In genomic region chr3:146521652-146522020, GRCm38 (mm10) we compare ENCODE assay signal across 8 mouse cellular contexts. TPM values are rescaled to one million over a fixed set of nuclear protein-coding genes. Genes with fewer than 3 reads are reported as not detected.
DNase-seq lines count a peak whose midpoint lies in the region; ATAC-seq and TF ChIP-seq lines count a peak whose summit lies in the region.

No protein-coding gene starts in this region.

- TF ChIP-seq POLR2A in myocyte (IDR thresholded peaks at IDR 0.05; ENCODE audit: insufficient read length, low read depth): no peak

- peak overlapping the region; percentile 74 for H3K4me3 ChIP-seq in lung, embryonic 14.5 days (ENCODE audit: low read depth, low read length)
- peak overlapping the region; percentile 90 for H3K4me3 ChIP-seq in embryonic facial prominence, embryonic 10.5 days
- H3K4me3 ChIP-seq in myocyte: peak overlapping the region; percentile 73

- peaks cover 25% of the 10 kb centered on the region for H3K36me3 ChIP-seq in lung, embryonic 14.5 days (ENCODE audit: insufficient read depth)
- peaks cover 26% of the 10 kb centered on the region for H3K36me3 ChIP-seq in embryonic facial prominence, embryonic 10.5 days (replicated peaks)
- peaks cover 12% of the 10 kb centered on the region for H3K36me3 ChIP-seq in myocyte (ENCODE audit: control insufficient read depth, insufficient read depth)

- H3K79me2 ChIP-seq in myocyte (ENCODE audit: control insufficient read depth, insufficient read depth): peaks cover 17% of the 10 kb centered on the region

- peak overlapping the region; percentile 98 for H3K27ac ChIP-seq in lung, embryonic 14.5 days (ENCODE audit: low read depth)
- H3K27ac ChIP-seq in embryonic facial prominence, embryonic 10.5 days (replicated peaks): peak overlapping the region; percentile 98

- H3ac ChIP-seq in myocyte (ENCODE audit: control insufficient read depth, insufficient read length): peak overlapping the region; percentile 28

- peak overlapping the region; percentile 83 for H3K9ac ChIP-seq in lung, embryonic 14.5 days

- no peak for TF ChIP-seq CTCF in lung, embryonic 14.5 days (IDR thresholded peaks at IDR 0.05; ENCODE audit: low read depth)

- H3K4me2 ChIP-seq in lung, embryonic 14.5 days: peak overlapping the region; percentile 76
- H3K4me2 ChIP-seq in myocyte (ENCODE audit: low read depth): peak overlapping the region; percentile 72

- no peaks in the 10 kb centered on the region for H3K27me3 ChIP-seq in lung, embryonic 14.5 days (ENCODE audit: insufficient read depth, low read length)
- H3K27me3 ChIP-seq in embryonic facial prominence, embryonic 10.5 days (replicated peaks; ENCODE audit: low read depth, poor library complexity, severe bottlenecking): no peaks in the 10 kb centered on the region
- H3K27me3 ChIP-seq in myocyte (ENCODE audit: control insufficient read depth, insufficient read depth, insufficient read length): no peaks in the 10 kb centered on the region

- no peak for ATAC-seq in lung, embryonic 14.5 days (ENCODE audit: insufficient read depth)
- peak; percentile 2 for ATAC-seq in inflammation-experienced regulatory T-cells, adult 6 months
- ATAC-seq in monocyte, adult 5-6 weeks (replicated peaks; ENCODE audit: insufficient number of reproducible peaks, low FRiP score, low TSS enrichment, poor library complexity, severe bottlenecking): no peak
- no peak for ATAC-seq in activated CD4-positive, CD25-positive, alpha-beta regulatory T cell, adult 4 months

- no peaks in the 10 kb centered on the region for H3K4me1 ChIP-seq in lung, embryonic 14.5 days (ENCODE audit: insufficient read depth)
- peaks cover 8% of the 10 kb centered on the region for H3K4me1 ChIP-seq in embryonic facial prominence, embryonic 10.5 days

- WGBS in lung, embryonic 14.5 days: 8% methylated on average over 8 of the region's 8 CpGs
- WGBS in embryonic facial prominence, embryonic 10.5 days: 18% methylated on average over 8 of the region's 8 CpGs

- no peaks in the 10 kb centered on the region for H3K9me3 ChIP-seq in lung, embryonic 14.5 days (ENCODE audit: low read depth, low read length)
- no peaks in the 10 kb centered on the region for H3K9me3 ChIP-seq in embryonic facial prominence, embryonic 10.5 days

- no peak for DNase-seq in lung, embryonic 14.5 days
- no peak for DNase-seq in lung, postnatal 10 days
- no peak for DNase-seq in embryonic facial prominence, embryonic 10.5 days (ENCODE audit: low spot score)
- no peak for DNase-seq in urinary bladder, postnatal 36 days (ENCODE audit: low spot score in 2 of 2)

TF ChIP-seq in myocyte, 11 proteins besides CTCF, POLR2A, EP300 and RAD21:
- no peak for TF ChIP-seq MYOD1 (IDR thresholded peaks at IDR 0.05; ENCODE audit: control insufficient read depth in 1 of 3, insufficient read length in 2 of 3, low read depth in 2 of 3)
- no peak for TF ChIP-seq SRF (IDR thresholded peaks at IDR 0.05; ENCODE audit: control insufficient read depth, insufficient read length, low read depth)
- no peak for TF ChIP-seq TCF12 (IDR thresholded peaks at IDR 0.05; ENCODE audit: insufficient read depth, poor library complexity, severe bottlenecking)
- no peak for TF ChIP-seq MAX (IDR thresholded peaks at IDR 0.05; ENCODE audit: low read depth)
- TF ChIP-seq E2F4 (IDR thresholded peaks at IDR 0.05; ENCODE audit: insufficient read depth): no peak
- TF ChIP-seq USF1 (IDR thresholded peaks at IDR 0.05; ENCODE audit: low read depth): no peak
- TF ChIP-seq POLR2AphosphoS2 (IDR thresholded peaks at IDR 0.05; ENCODE audit: insufficient read length, low read depth): no peak
- TF ChIP-seq MYOG (IDR thresholded peaks at IDR 0.05; ENCODE audit: control insufficient read depth in 1 of 3, insufficient read depth in 1 of 3, insufficient read length in 2 of 3, low read depth in 2 of 3): no peak
- TF ChIP-seq CEBPB (IDR thresholded peaks at IDR 0.05; ENCODE audit: insufficient read depth, poor library complexity, severe bottlenecking): no peak
- no peak for TF ChIP-seq REST (IDR thresholded peaks at IDR 0.05; ENCODE audit: insufficient read depth, insufficient read length)
- no peak for TF ChIP-seq TCF3 (IDR thresholded peaks at IDR 0.05; ENCODE audit: insufficient read length, low read depth)

RNA-seq across cellular contexts. Expression of gene Rpf1, which starts 0.4 kb away (rescaled TPM):
- 55.7 and 56.1 TPM in 2 replicates for polyA plus RNA-seq in lung, embryonic 14.5 days (2014; fragmentation: Nextera tagmentation; extraction: Ambion mirVana)
- polyA plus RNA-seq in embryonic facial prominence, embryonic 10.5 days (2016; fragmentation: Nextera tagmentation; extraction: Ambion mirVana): 65.8 and 66.6 TPM in 2 replicates
- polyA plus RNA-seq in inflammation-experienced regulatory T-cells, adult 6 months (2017; shearing (Covaris generic)): 10 to 100 TPM; 47.4 to 53.6 (median 50.6) TPM
- 13.5 TPM for polyA plus RNA-seq in myocyte (2012; fragmentation: generic; extraction: Trizol)
- 86.9 to 101 TPM (median 94.6 TPM) in 3 replicates for total RNA-seq in monocyte, adult 5-6 weeks (2017)
- 10 to 100 TPM; 43.8 to 44.1 TPM for polyA plus RNA-seq in activated CD4-positive, CD25-positive, alpha-beta regulatory T cell, adult 4 months (2017; shearing (Covaris generic))

RNA-seq across cellular contexts. Expression of gene Gng5, which starts 22.0 kb away (rescaled TPM):
- polyA plus RNA-seq in lung, embryonic 14.5 days (2014; fragmentation: Nextera tagmentation; extraction: Ambion mirVana): 887 and 951 TPM in 2 replicates
- polyA plus RNA-seq in embryonic facial prominence, embryonic 10.5 days (2016; fragmentation: Nextera tagmentation; extraction: Ambion mirVana): 1,248 and 1,288 TPM in 2 replicates
- 100 to 1,000 TPM; 359 to 368 (median 360) TPM for polyA plus RNA-seq in inflammation-experienced regulatory T-cells, adult 6 months (2017; shearing (Covaris generic))
- 451 TPM for polyA plus RNA-seq in myocyte (2012; fragmentation: generic; extraction: Trizol)
- total RNA-seq in monocyte, adult 5-6 weeks (2017): 101 to 231 TPM (median 211 TPM) in 3 replicates
- polyA plus RNA-seq in activated CD4-positive, CD25-positive, alpha-beta regulatory T cell, adult 4 months (2017; shearing (Covaris generic)): 100 to 1,000 TPM; 331 to 371 TPM

RNA-seq across cellular contexts. Expression of gene Spata1, which starts 22.1 kb away (rescaled TPM):
- 4.2 and 4.8 TPM in 2 replicates for polyA plus RNA-seq in lung, embryonic 14.5 days (2014; fragmentation: Nextera tagmentation; extraction: Ambion mirVana)
- 6.0 and 7.4 TPM in 2 replicates for polyA plus RNA-seq in embryonic facial prominence, embryonic 10.5 days (2016; fragmentation: Nextera tagmentation; extraction: Ambion mirVana)
- polyA plus RNA-seq in inflammation-experienced regulatory T-cells, adult 6 months (2017; shearing (Covaris generic)): 10 to 100 TPM in 1 of 3 experiments, 1 to 10 TPM in 2; 7.9 to 10.4 (median 9.6) TPM
- 1.0 TPM for polyA plus RNA-seq in myocyte (2012; fragmentation: generic; extraction: Trizol)
- 10.4 to 19.9 TPM (median 16.8 TPM) in 3 replicates for total RNA-seq in monocyte, adult 5-6 weeks (2017)
- polyA plus RNA-seq in activated CD4-positive, CD25-positive, alpha-beta regulatory T cell, adult 4 months (2017; shearing (Covaris generic)): 1 to 10 TPM; 7.8 to 8.1 TPM

RNA-seq across cellular contexts. Expression of gene Uox, which starts 48.6 kb away (rescaled TPM):
- not detected in 2 replicates for polyA plus RNA-seq in lung, embryonic 14.5 days (2014; fragmentation: Nextera tagmentation; extraction: Ambion mirVana)
- not detected in 2 replicates for polyA plus RNA-seq in embryonic facial prominence, embryonic 10.5 days (2016; fragmentation: Nextera tagmentation; extraction: Ambion mirVana)
- under 1 TPM in 1 of 3 experiments, not detected in 2; 0.13 TPM for polyA plus RNA-seq in inflammation-experienced regulatory T-cells, adult 6 months (2017; shearing (Covaris generic))
- polyA plus RNA-seq in myocyte (2012; fragmentation: generic; extraction: Trizol): not detected
- total RNA-seq in monocyte, adult 5-6 weeks (2017): 0.64 TPM in 1 of 3 replicates, not detected in the others
- polyA plus RNA-seq in activated CD4-positive, CD25-positive, alpha-beta regulatory T cell, adult 4 months (2017; shearing (Covaris generic)): not detected
